Mouse (Mus musculus) stomach, embryonic 16.5 days (tissue): ENCODE data around the gene Ankrd33b. TPM values are rescaled to one million over a fixed set of nuclear protein-coding genes. Genes with fewer than 3 reads are reported as not detected.

ENCODE experiments used
- ATAC-seq: fragments of 200-750 bp; cut with Nextera tagmentation; 2 replicates; pipeline ENCODE4 v1.8.0; 2017; ENCODE audit warnings: moderate number of reproducible peaks, moderate TSS enrichment; ENCODE audit not compliant: insufficient read depth, low FRiP score
- H3K27ac ChIP-seq: fragments of 300-500 bp; sonication (generic); 2 replicates; pipeline ENCODE4 v1.5.1; 2014; ENCODE audit warnings: low read length
- H3K27me3 ChIP-seq: fragments of 300-500 bp; sonication (generic); 2 replicates; pipeline ENCODE4 v1.6.1; 2014; ENCODE audit warnings: low read length, control low read depth, mixed read lengths; ENCODE audit not compliant: control insufficient read depth, insufficient read depth
- H3K36me3 ChIP-seq: fragments of 300-500 bp; sonication (generic); 2 replicates; pipeline ENCODE4 v1.6.1; 2014; ENCODE audit warnings: low read length; ENCODE audit not compliant: control insufficient read depth, insufficient read depth
- H3K4me1 ChIP-seq: fragments of 300-500 bp; sonication (generic); 2 replicates; pipeline ENCODE4 v1.6.1; 2014; ENCODE audit warnings: low read length, control low read depth, mixed read lengths; ENCODE audit not compliant: control insufficient read depth, insufficient read depth
- H3K4me2 ChIP-seq: fragments of 300-500 bp; sonication (generic); 2 replicates; pipeline ENCODE4 v1.6.1; 2014; ENCODE audit warnings: low read depth, low read length, mixed read lengths
- H3K4me3 ChIP-seq: fragments of 300-500 bp; sonication (generic); replicated peaks from 2 replicates; pipeline ENCODE4 v1.5.1; 2014; ENCODE audit warnings: mild to moderate bottlenecking, low read length
- H3K9ac ChIP-seq: fragments of 300-500 bp; sonication (generic); 2 replicates; pipeline ENCODE4 v1.6.1; 2014; ENCODE audit warnings: low read length
- H3K9me3 ChIP-seq: fragments of 300-500 bp; sonication (generic); replicated peaks from 2 replicates; pipeline ENCODE4 v1.6.1; 2016; ENCODE audit warnings: low read length, control low read depth; ENCODE audit not compliant: control insufficient read depth
- WGBS: fragments of 180-500 bp; shearing (Covaris S2); extraction: QIAGEN DNeasy Blood & Tissue Kit; methylation state at CpG from one replicate; pipeline ENCODE4 v1.1.7; 2014; 5-methylcytosine and 5-hydroxymethylcytosine counted together
- polyA plus RNA-seq: library from polyadenylated mRNA; unstranded; fragments of >200 nt; fragmentation: Nextera tagmentation; extraction: Ambion mirVana; gene quantifications from 2 replicates; pipeline ENCODE4 v1.2.1, GENCODE M21; 2015

Ankrd33b gene
- polyA plus RNA-seq, 1 experiment from 2014 or later, result 0.46 TPM

DNA sequence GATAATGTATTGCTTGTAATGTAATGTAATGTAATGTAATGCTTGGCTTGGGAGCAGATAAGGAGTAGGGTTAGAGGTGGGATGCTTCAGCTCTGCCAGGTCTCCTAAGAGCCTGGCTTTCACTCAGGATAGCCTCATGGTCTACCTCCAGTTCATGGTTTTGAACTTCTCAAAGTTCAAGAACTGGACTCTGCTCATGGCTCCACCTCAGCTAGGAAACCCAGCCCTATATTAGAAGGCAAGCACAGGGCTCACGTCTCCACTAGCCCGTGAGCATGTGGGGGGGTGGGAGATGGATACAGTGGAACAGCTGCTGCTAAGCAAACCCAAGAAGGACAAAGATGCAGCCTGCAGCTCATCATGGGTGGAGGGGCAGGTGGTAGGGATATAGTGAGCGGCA, 81.8 kb downstream of the Ankrd33b start:
- ATAC-seq, result no peak
- WGBS, result 86% methylated on average over 3 of the region's 3 CpGs
- no peak overlapping the region for H3K9ac ChIP-seq
- no peaks in the 10 kb centered on the region for H3K27me3 ChIP-seq
- no peaks in the 10 kb centered on the region for H3K4me1 ChIP-seq
- no peak overlapping the region for H3K4me3 ChIP-seq
- no peaks in the 10 kb centered on the region for H3K36me3 ChIP-seq
- H3K9me3 ChIP-seq, result no peaks in the 10 kb centered on the region
- H3K4me2 ChIP-seq, result no peak overlapping the region
- no peak overlapping the region for H3K27ac ChIP-seq

DNA sequence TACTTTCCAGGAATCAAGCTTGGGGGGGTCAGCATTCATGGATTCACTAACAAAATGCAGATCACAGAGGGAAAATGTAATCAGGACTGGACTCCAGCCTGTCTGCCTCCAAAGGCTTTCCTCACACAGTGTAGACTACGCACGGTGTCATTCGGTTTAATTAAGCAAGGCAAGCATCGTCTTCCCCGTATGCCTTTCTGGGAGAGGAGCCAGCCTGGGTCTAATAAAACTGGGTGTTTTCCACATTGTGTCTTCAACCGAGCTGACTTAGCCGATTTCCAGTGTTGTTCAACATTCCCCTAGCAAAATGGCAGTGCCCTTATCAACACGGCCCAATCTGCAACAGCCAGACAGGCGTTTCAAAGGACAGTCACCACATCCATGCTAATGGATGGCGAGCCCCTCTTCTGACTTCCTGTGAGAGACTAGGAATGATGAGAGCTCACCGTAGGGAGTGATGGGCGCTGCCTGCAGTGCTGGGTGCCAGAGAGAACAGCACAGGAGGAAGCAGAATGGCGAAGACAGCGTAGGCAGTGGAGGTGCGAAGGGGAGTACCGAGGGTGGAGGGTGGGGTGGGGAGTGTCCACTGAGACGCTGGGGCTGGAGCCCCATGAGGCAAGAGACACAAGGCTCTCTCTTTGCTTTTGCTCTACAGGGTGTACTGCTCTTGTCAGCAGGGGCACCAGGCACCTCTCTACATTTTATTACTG, 82.4 kb downstream of the Ankrd33b start:
- no peak overlapping the region for H3K9ac ChIP-seq
- H3K4me2 ChIP-seq, result no peak overlapping the region
- no peaks in the 10 kb centered on the region for H3K9me3 ChIP-seq
- no peaks in the 10 kb centered on the region for H3K4me1 ChIP-seq
- no peaks in the 10 kb centered on the region for H3K27me3 ChIP-seq
- no peaks in the 10 kb centered on the region for H3K36me3 ChIP-seq
- H3K4me3 ChIP-seq, result no peak overlapping the region
- WGBS, result 65% methylated on average over 17 of the region's 17 CpGs
- no peak for ATAC-seq
- H3K27ac ChIP-seq, result no peak overlapping the region

DNA sequence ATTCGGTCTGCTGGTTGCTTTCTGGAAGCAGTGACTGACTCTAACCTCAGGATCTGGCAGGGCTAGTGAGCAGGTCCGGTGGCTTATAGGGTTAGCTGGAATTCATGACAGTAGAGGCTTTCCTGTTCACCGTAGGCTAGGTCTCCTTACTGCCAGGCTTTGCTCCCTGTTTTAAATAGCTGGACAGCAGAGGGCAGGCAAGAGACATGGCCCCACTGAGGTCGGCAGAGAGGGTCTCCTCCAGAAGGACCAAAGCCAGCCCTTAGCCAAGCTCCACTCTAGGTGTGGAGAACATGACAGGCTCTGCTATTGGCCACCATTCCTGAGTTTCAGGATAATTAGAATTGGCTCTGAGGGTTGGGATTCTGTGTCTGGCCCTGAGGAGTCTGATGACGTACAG, 83.4 kb downstream of the Ankrd33b start:
- Histone ChIP-seq H3K9me3 (no peaks in the 10 kb centered on the region), H3K4me2 (no peak overlapping the region), H3K36me3 (no peaks in the 10 kb centered on the region), H3K9ac (no peak overlapping the region), H3K27me3 (no peaks in the 10 kb centered on the region), H3K4me1 (no peaks in the 10 kb centered on the region), H3K4me3 (no peak overlapping the region), H3K27ac (no peak overlapping the region)
- WGBS, result 73% methylated on average over 5 of the region's 5 CpGs
- ATAC-seq, result no peak

DNA sequence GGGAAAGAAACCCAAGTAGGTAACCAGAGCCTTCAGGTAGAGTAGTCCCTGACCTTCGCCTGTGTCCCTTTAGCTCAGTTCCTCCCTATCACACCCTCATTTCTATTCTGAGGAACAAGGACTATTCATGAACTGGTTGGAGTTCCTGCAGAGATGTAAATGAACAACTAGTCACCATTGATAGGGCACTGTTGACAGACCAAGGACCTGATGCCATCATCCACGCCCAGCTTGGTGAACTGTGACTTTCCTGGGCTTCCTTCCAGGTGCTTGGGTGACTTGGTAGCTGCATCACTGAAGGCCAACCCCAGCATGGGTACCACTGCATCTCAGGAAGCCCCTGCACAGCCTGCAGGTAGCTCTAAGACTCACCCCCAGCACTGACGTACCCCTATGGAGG, 85.2 kb downstream of the Ankrd33b start:
- peak; percentile 56 for ATAC-seq
- no peak overlapping the region for H3K9ac ChIP-seq
- H3K36me3 ChIP-seq, result no peaks in the 10 kb centered on the region
- H3K4me2 ChIP-seq, result no peak overlapping the region
- no peaks in the 10 kb centered on the region for H3K27me3 ChIP-seq
- WGBS, result 76% methylated on average over 3 of the region's 3 CpGs
- no peaks in the 10 kb centered on the region for H3K9me3 ChIP-seq
- H3K4me1 ChIP-seq, result no peaks in the 10 kb centered on the region
- H3K27ac ChIP-seq, result no peak overlapping the region
- H3K4me3 ChIP-seq, result no peak overlapping the region

DNA sequence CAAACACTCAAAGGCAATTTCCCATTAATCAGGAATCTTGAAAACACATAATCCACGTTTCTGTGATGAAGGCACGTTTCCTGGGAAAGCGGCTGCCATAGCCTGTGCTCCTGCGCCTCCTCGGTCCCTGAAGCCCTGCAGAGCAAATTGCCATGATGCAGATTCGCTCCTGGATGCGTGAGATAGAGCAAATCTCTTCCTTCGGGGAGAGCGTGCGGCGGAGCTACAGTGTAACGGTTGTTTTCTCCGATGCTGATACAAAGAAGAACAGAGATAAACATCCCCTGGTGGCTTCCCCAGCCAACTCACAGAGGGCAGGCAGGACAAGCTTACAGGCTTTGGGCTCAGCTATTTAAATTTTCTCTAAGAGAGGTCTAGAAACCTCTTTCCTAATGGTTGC, 85.7 kb downstream of the Ankrd33b start:
- Histone ChIP-seq H3K4me2 (no peak overlapping the region), H3K9ac (no peak overlapping the region), H3K4me3 (no peak overlapping the region), H3K27me3 (no peaks in the 10 kb centered on the region), H3K36me3 (no peaks in the 10 kb centered on the region), H3K27ac (no peak overlapping the region), H3K4me1 (no peaks in the 10 kb centered on the region), H3K9me3 (no peaks in the 10 kb centered on the region)
- ATAC-seq, result no peak
- 62% methylated on average over 13 of the region's 13 CpGs for WGBS

DNA sequence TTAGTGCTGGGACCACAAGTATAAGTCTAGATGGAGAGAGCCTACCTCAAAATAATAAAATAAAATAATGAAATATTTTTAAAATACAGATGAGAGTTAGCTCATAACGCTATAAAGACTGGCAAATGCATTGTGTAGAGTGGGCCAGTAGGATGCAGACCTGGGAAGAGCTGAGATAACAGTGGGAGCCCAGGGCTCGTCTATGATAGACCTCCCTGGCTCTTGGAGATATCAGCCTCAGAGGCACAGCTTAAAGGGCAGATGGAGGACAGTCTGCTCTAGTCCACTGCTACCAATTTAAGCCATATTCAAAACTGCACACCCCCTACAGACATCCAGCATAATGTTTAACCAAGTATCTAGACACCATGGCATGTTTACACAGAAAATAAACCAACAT, 86.8 kb downstream of the Ankrd33b start:
- H3K9me3 ChIP-seq, result no peaks in the 10 kb centered on the region
- H3K27me3 ChIP-seq, result no peaks in the 10 kb centered on the region
- no peak overlapping the region for H3K4me3 ChIP-seq
- H3K4me2 ChIP-seq, result no peak overlapping the region
- WGBS, result 52% methylated on average over 2 of the region's 2 CpGs
- H3K4me1 ChIP-seq, result no peaks in the 10 kb centered on the region
- no peak for ATAC-seq
- no peak overlapping the region for H3K9ac ChIP-seq
- no peaks in the 10 kb centered on the region for H3K36me3 ChIP-seq
- H3K27ac ChIP-seq, result no peak overlapping the region

DNA sequence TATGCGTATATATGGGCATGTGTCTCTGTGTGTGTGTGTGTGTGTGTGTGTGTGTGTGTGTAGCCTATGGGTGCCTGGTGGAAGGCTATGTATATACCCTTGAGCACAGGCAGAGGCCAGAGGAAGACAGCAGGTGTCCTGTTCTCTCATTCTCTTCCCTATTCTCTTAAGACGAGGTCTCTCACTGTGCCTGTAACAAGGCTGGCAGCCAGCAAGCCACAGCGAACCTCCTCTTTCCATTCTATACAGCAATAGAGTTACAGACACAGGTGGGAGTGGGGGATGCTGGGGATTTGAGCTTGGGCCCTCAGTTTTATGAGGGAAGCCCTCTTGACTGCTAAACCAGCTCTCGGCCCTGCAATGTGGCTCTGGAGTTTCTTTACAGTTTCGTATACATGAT, 87.5 kb downstream of the Ankrd33b start:
- Histone ChIP-seq H3K4me2 (no peak overlapping the region), H3K9ac (no peak overlapping the region), H3K27ac (no peak overlapping the region), H3K36me3 (no peaks in the 10 kb centered on the region), H3K4me1 (no peaks in the 10 kb centered on the region), H3K9me3 (no peaks in the 10 kb centered on the region), H3K4me3 (no peak overlapping the region), H3K27me3 (no peaks in the 10 kb centered on the region)
- WGBS, result 91% methylated on average over 5 of the region's 5 CpGs
- no peak for ATAC-seq

DNA sequence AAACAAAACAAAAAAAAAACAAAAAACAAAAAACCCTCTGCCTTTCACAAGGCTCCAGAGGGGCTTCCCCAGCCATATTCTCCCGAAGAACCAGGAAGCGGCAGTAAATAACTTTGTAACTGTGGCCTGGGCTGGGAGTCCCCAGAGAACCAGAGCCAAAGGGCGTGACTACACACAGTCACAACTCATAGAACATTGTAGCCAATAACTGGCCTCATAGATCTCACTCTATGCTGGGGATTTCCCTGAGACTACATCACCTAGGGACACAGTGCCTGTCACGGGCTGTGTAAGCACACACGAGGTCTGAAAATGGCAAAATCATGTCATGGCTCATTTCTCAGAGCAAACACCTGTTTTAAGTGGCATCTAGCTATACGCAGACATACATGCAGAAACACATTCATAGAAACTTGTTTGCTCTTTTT, 87.9 kb downstream of the Ankrd33b start:
- ATAC-seq, result 0 out of 2 replicates have a peak, but pooled peaks have one; percentile 18
- Histone ChIP-seq H3K36me3 (no peaks in the 10 kb centered on the region), H3K4me1 (no peaks in the 10 kb centered on the region), H3K27ac (no peak overlapping the region), H3K4me3 (no peak overlapping the region), H3K9me3 (no peaks in the 10 kb centered on the region), H3K4me2 (no peak overlapping the region), H3K9ac (no peak overlapping the region), H3K27me3 (no peaks in the 10 kb centered on the region)
- 66% methylated on average over 6 of the region's 6 CpGs for WGBS

DNA sequence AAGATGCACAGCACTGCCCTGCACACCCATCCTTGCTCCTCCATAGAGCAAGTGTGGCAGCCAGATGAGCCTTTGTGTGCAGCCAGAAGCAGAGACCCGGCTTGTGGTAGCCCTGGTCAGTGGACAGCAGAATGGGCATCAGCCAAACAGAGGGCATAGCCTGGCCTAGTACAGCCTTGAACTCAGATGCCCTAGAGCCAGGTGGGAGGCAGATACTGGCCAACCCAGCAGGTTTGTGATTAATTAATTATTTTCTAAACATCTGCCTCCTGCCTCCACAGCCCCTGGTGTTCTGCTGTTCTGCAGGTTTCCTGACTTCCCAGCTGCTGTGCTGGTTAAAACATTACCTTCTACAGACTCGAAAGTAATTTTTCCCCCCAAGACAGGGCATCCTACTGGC, 88.4 kb downstream of the Ankrd33b start:
- no peak overlapping the region for H3K4me2 ChIP-seq
- H3K9ac ChIP-seq, result no peak overlapping the region
- ATAC-seq, result no peak
- no peak overlapping the region for H3K4me3 ChIP-seq
- no peaks in the 10 kb centered on the region for H3K4me1 ChIP-seq
- 70% methylated on average over 2 of the region's 2 CpGs for WGBS
- H3K27me3 ChIP-seq, result no peaks in the 10 kb centered on the region
- no peak overlapping the region for H3K27ac ChIP-seq
- no peaks in the 10 kb centered on the region; the same call in 1 of the 2 replicates for H3K36me3 ChIP-seq
- no peaks in the 10 kb centered on the region for H3K9me3 ChIP-seq
